Mouse (Mus musculus) telencephalon, adult 2 months (tissue): Measurements from ENCODE around the gene Lpar3.

Experiments used
- DNase-seq: peaks from one replicate; pipeline ENCODE4 v3.0.0-alpha.2; 2011; ENCODE audit warnings: low read depth, low spot score

Lpar3 gene

GRCm38 (mm10) chr3:146220776-146221486 is at the start of gene Lpar3:
Lpar3 (plus strand) TSS chr3:146220963.
- no peak for DNase-seq

GRCm38 (mm10) chr3:146173030-146173429 is 47.7 kb upstream of the Lpar3 start:
- DNase-seq: no peak

- DNase-seq: no peak
Measured at GRCm38 (mm10) chr3:146174215-146174614, 46.5 kb upstream of the Lpar3 start.

- DNase-seq: no peak
Measured at GRCm38 (mm10) chr3:146177295-146177694, 43.5 kb upstream of the Lpar3 start.

- peak; percentile 71 for DNase-seq
Measured at GRCm38 (mm10) chr3:146177748-146178582, 42.8 kb upstream of the Lpar3 start.

- no peak for DNase-seq
Measured at GRCm38 (mm10) chr3:146180341-146180740, 40.4 kb upstream of the Lpar3 start.

- no peak for DNase-seq
Measured at GRCm38 (mm10) chr3:146180986-146181385, 39.8 kb upstream of the Lpar3 start.

GRCm38 (mm10) chr3:146184992-146185657 is 35.6 kb upstream of the Lpar3 start:
- peak; percentile 52 for DNase-seq

GRCm38 (mm10) chr3:146186033-146186432 is 34.7 kb upstream of the Lpar3 start:
- no peak for DNase-seq

- DNase-seq: no peak
Measured at GRCm38 (mm10) chr3:146189933-146190332, 30.8 kb upstream of the Lpar3 start.

GRCm38 (mm10) chr3:146192507-146192906 is 28.3 kb upstream of the Lpar3 start:
- no peak for DNase-seq

- no peak for DNase-seq
Measured at GRCm38 (mm10) chr3:146195153-146195552, 25.6 kb upstream of the Lpar3 start.

- no peak for DNase-seq
Measured at GRCm38 (mm10) chr3:146196301-146196700, 24.5 kb upstream of the Lpar3 start.

GRCm38 (mm10) chr3:146196780-146197743 is 23.7 kb upstream of the Lpar3 start:
- no peak for DNase-seq

- no peak for DNase-seq
Measured at GRCm38 (mm10) chr3:146197785-146198184, 23.0 kb upstream of the Lpar3 start.

- no peak for DNase-seq
Measured at GRCm38 (mm10) chr3:146198803-146199481, 21.8 kb upstream of the Lpar3 start.

GRCm38 (mm10) chr3:146199486-146199885 is 21.3 kb upstream of the Lpar3 start:
- DNase-seq: no peak

GRCm38 (mm10) chr3:146204375-146204774 is 16.4 kb upstream of the Lpar3 start:
- DNase-seq: no peak

- DNase-seq: no peak
Measured at GRCm38 (mm10) chr3:146205305-146205704, 15.5 kb upstream of the Lpar3 start.

- DNase-seq: no peak
Measured at GRCm38 (mm10) chr3:146206635-146207034, 14.1 kb upstream of the Lpar3 start.

- DNase-seq: no peak
Measured at GRCm38 (mm10) chr3:146207440-146207839, 13.3 kb upstream of the Lpar3 start.
